Mouse (Mus musculus) midbrain, embryonic 16.5 days (tissue): ENCODE results near the gene Srpk3. TPM values are rescaled to one million over a fixed set of nuclear protein-coding genes. Genes with fewer than 3 reads are reported as not detected.

ENCODE experiments used
- ATAC-seq: fragments of 200-750 bp; cut with Nextera tagmentation; 2 replicates; pipeline ENCODE4 v1.8.0; 2017; ENCODE audit warnings: moderate TSS enrichment
- H3K27ac ChIP-seq: fragments of 300-500 bp; sonication (generic); 2 replicates; pipeline ENCODE4 v1.5.1; 2014; ENCODE audit warnings: mild to moderate bottlenecking, low read length, mixed read lengths
- H3K27me3 ChIP-seq: fragments of 300-500 bp; sonication (generic); 2 replicates; pipeline ENCODE4 v1.6.1; 2014; ENCODE audit warnings: low read depth, low read length, mixed read lengths; ENCODE audit not compliant: control insufficient read depth, insufficient read depth
- H3K36me3 ChIP-seq: fragments of 300-500 bp; sonication (generic); 2 replicates; pipeline ENCODE4 v1.6.1; 2014; ENCODE audit warnings: mild to moderate bottlenecking, low read length, moderate library complexity, mixed read lengths; ENCODE audit not compliant: control insufficient read depth, insufficient read depth
- H3K4me1 ChIP-seq: fragments of 300-500 bp; sonication (generic); 2 replicates; pipeline ENCODE4 v1.6.1; 2014; ENCODE audit warnings: mild to moderate bottlenecking, low read length, mixed read lengths; ENCODE audit not compliant: control insufficient read depth, insufficient read depth
- H3K4me2 ChIP-seq: fragments of 300-500 bp; sonication (generic); 2 replicates; pipeline ENCODE4 v1.6.1; 2014; ENCODE audit warnings: mild to moderate bottlenecking, low read length, mixed read lengths
- H3K4me3 ChIP-seq: fragments of 300-500 bp; sonication (generic); 2 replicates; pipeline ENCODE4 v1.5.1; 2014; ENCODE audit warnings: low read depth, mild to moderate bottlenecking, low read length, moderate library complexity, mixed read lengths
- H3K9ac ChIP-seq: fragments of 300-500 bp; sonication (generic); 2 replicates; pipeline ENCODE4 v1.6.1; 2014; ENCODE audit warnings: low read depth, low read length, mixed read lengths
- H3K9me3 ChIP-seq: fragments of 300-500 bp; sonication (generic); replicated peaks from 2 replicates; pipeline ENCODE4 v1.6.1; 2014; ENCODE audit warnings: mild to moderate bottlenecking, low read length, mixed read lengths; ENCODE audit not compliant: control insufficient read depth, poor library complexity, severe bottlenecking
- WGBS: fragments of 180-500 bp; shearing (Covaris S2); extraction: QIAGEN DNeasy Blood & Tissue Kit; methylation state at CpG from one replicate; pipeline ENCODE4 v1.1.7; 2014; 5-methylcytosine and 5-hydroxymethylcytosine counted together
- polyA plus RNA-seq: library from polyadenylated mRNA; unstranded; fragments of >200 nt; fragmentation: Nextera tagmentation; extraction: Ambion mirVana; gene quantifications from 2 replicates; pipeline ENCODE4 v1.2.1, GENCODE M21; 2015

Srpk3 gene
- polyA plus RNA-seq, 1 experiment from 2014 or later: 2.0 TPM

DNA sequence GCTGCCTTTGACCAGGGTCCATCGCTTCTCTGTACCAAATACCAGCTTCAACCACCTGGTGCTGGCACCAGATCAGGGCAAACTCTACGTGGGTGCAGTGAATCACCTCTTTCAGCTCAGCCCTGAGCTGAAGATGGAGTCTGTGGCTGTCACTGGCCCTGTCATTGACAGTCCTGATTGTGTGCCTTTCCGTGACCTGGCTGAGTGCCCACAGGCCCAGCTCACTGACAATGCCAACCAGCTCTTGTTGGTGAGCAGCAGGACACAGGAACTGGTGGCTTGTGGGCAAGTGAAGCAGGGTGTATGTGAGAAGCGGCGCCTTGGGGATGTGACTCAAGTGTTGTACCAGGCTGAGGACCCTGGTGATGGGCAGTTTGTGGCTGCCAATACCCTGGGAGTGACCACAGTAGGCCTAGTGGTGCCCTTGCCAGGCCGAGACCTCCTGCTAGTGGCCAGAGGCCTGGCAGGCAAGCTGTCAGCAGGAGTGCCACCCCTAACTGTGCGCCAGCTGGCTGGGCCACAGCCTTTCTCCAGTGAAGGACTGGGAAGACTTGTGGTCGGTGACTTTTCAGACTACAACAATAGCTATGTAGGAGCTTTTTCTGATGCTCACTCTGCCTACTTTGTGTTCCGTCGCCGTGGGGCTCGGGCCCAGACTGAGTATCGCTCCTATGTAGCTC is 15.5 kb upstream of the Srpk3 start:
- no peak for ATAC-seq
- no peak overlapping the region for H3K4me2 ChIP-seq
- H3K36me3 ChIP-seq: no peaks in the 10 kb centered on the region
- no peak overlapping the region for H3K27ac ChIP-seq
- no peaks in the 10 kb centered on the region for H3K4me1 ChIP-seq
- H3K9me3 ChIP-seq: no peaks in the 10 kb centered on the region
- WGBS: 74% methylated on average over 13 of the region's 13 CpGs
- no peak overlapping the region for H3K4me3 ChIP-seq
- H3K27me3 ChIP-seq: no peaks in the 10 kb centered on the region
- H3K9ac ChIP-seq: no peak overlapping the region

DNA sequence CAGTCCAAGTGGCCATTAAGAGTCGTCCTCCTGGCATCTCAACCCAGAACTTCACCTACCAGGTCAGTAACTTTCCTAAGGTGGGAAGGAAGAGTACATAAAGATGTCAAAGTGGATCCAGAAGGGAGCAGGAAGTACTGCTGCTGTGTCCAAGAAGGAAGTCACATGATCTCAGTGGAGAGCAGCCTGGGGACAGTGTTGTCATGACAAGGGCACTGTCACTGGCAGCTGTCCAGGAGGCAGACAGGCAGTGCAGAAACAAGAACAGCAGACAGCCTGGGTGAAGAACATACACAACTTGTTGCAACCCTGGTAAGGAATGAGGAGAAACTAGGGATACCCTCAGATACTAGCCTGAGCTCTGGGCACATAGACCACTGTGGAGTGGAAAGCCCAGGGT is 8.9 kb upstream of the Srpk3 start:
- no peak overlapping the region for H3K4me2 ChIP-seq
- no peaks in the 10 kb centered on the region for H3K4me1 ChIP-seq
- WGBS: 71% methylated on average over 1 of the region's 1 CpGs
- H3K27me3 ChIP-seq: no peaks in the 10 kb centered on the region
- no peaks in the 10 kb centered on the region for H3K36me3 ChIP-seq
- H3K9me3 ChIP-seq: no peaks in the 10 kb centered on the region
- no peak overlapping the region for H3K4me3 ChIP-seq
- H3K27ac ChIP-seq: no peak overlapping the region
- H3K9ac ChIP-seq: no peak overlapping the region
- no peak for ATAC-seq

DNA sequence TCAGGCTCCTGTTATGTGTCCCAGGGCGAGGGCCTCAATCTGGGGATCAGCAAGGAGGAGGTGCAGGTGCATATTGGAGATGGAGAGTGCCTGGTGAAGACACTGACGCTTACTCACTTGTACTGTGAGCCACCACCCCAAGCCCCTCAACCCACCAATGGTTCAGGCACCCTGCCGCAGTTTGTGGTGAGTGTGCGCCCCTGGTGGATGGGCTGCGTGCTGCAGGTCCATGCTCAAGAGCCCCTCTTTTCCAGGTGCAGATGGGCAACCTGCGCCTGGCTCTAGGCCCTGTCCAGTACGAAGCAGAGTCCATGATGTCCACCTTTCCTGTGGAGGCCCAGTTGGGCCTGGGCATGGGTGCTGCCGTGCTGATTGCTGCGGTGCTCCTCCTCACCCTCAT is 6.9 kb upstream of the Srpk3 start:
- Histone ChIP-seq H3K4me1 (no peaks in the 10 kb centered on the region), H3K4me2 (no peak overlapping the region), H3K9ac (no peak overlapping the region), H3K36me3 (no peaks in the 10 kb centered on the region), H3K9me3 (no peaks in the 10 kb centered on the region), H3K4me3 (no peak overlapping the region), H3K27me3 (no peaks in the 10 kb centered on the region), H3K27ac (no peak overlapping the region)
- no peak for ATAC-seq
- 54% methylated on average over 9 of the region's 9 CpGs for WGBS

DNA sequence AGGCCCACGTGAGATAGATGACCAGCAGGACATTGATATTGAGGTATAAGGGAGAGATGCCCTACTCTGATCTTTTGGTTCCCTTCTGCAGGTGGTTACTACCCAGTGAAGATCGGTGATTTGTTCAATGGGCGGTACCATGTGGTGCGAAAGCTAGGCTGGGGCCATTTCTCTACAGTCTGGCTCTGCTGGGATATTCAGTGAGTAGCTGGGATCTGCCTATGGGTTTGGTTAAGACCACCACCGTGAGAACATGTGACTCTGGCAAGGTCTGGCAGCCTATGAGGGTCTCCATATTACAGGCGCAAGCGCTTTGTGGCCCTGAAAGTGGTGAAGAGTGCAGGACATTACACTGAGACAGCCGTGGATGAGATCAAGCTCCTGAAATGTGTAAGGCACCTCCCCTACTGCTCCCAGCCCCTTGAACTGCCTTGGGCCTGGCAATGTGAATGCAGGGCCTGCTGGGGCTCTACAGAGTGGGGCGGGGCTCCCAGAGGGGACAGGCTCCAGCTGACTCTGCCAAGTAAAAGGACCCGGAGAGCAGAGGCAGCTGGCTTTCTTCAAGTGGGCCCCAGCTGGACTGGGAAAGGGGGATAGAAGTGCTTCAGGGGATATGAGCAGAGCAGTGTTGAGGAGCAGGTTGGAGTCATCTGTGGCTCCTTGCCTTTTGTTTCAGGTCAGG is 738 bp downstream of the Srpk3 start:
- no peaks in the 10 kb centered on the region; the same call in none of the 2 replicates for H3K36me3 ChIP-seq
- H3K27me3 ChIP-seq: no peaks in the 10 kb centered on the region
- H3K27ac ChIP-seq: no peak overlapping the region
- no peak overlapping the region for H3K4me3 ChIP-seq
- 71% methylated on average over 10 of the region's 10 CpGs for WGBS
- H3K4me2 ChIP-seq: no peak overlapping the region
- H3K9me3 ChIP-seq: no peaks in the 10 kb centered on the region
- no peak for ATAC-seq
- H3K4me1 ChIP-seq: no peaks in the 10 kb centered on the region
- no peak overlapping the region for H3K9ac ChIP-seq

DNA sequence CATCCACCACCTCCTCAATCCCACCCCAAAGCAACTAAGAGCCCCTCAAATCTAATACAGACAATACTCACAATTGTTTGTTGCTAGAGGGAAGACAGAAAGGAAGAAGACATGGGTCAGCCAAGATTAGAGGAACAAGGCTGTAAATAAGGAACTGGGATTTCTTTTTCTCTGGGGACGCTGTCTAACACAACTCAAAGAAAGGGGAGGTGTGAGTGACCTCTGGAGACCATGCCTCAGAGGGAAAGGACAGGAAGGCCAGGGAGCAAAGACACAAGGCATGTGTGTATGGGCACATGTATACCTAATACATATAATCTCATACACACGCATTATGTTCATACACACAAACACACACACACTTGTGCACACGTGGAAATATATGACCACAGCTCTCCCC is 8.0 kb downstream of the Srpk3 start:
- Histone ChIP-seq H3K4me1 (peaks cover 18% of the 10 kb centered on the region), H3K27me3 (no peaks in the 10 kb centered on the region), H3K4me2 (no peak overlapping the region), H3K9me3 (no peaks in the 10 kb centered on the region), H3K9ac (no peak overlapping the region), H3K4me3 (no peak overlapping the region), H3K36me3 (peaks cover 9% of the 10 kb centered on the region), H3K27ac (no peak overlapping the region)
- 86% methylated on average over 3 of the region's 3 CpGs for WGBS
- no peak for ATAC-seq

DNA sequence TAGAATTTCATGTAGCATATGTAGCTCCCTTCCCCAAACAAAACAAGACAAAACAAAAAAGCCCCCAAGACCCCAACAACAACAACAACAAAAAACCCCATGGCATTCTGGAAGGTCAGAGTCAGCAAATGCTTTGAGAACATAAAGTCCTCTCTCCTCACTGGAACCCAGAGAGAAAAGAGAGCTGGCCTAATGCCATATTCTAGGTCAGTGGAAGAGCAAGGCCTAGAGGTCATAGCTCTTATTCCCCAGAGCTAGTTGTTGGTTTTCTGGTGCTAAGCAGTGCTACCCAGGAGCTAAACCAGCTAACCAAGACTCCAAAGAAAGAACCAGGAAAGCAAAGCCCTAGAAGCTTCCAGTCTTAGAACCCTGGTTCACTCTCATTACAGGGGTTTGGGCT is 11.5 kb downstream of the Srpk3 start:
- H3K4me1 ChIP-seq: peaks cover 28% of the 10 kb centered on the region
- peak overlapping the region; percentile 57 for H3K4me3 ChIP-seq
- peak overlapping the region; percentile 68; the same call in 1 of the 2 replicates for H3K9ac ChIP-seq
- peak overlapping the region; percentile 74 for H3K4me2 ChIP-seq
- ATAC-seq: no peak
- no peaks in the 10 kb centered on the region for H3K27me3 ChIP-seq
- H3K36me3 ChIP-seq: peaks cover 5% of the 10 kb centered on the region; the same call in 1 of the 2 replicates
- peak overlapping the region; percentile 90; the same call in 1 of the 2 replicates for H3K27ac ChIP-seq
- H3K9me3 ChIP-seq: no peaks in the 10 kb centered on the region

DNA sequence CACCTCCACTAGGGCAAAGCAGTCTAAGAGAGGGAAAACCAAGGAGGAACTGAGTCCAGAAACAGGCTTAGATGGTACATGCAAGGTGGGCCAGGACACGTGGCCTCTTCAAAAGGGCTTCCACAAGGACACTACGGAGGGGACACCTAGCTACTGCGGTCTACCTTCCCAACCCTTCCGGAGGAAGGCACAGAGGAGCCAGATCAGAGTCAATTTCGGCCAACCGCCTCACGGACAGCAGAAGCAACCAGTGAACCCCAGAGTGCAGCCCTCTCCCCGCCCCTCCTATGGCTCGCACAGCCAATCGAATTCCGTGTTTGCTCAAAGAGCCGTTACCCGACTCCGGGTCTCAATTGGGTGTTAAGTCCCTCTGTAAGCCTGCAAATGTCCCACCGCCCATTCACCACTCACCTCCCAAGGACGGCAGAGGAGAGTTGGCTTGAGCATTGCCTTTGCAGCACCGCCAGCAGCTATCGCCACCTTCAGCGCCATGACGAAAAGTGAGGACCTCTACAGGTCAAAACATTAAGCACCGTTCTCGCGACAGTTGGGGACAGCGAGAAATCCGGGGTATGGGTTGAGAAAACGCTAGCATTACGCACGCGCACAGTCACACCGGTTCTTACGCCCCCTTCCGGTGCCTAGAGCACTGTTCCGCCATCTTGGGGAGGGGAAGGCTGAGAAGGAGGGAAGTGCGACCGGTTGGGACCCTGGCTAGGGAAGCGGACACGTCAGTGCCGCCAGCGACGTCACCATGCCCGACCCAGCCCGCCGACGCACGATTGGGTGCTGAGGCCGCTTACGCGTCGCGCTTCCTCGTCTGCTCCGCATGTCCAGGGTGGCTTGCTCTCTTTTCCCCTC is 12.4 kb downstream of the Srpk3 start, which contains the start of the genes Idh3g and Ssr4:
Idh3g (minus strand) TSS at position 534 of the 861 bp plus-strand sequence.
Ssr4 (plus strand) TSS at position 665 of the 861 bp plus-strand sequence.
- Histone ChIP-seq H3K4me1 (peaks cover 28% of the 10 kb centered on the region), H3K27me3 (no peaks in the 10 kb centered on the region), H3K9me3 (no peaks in the 10 kb centered on the region), H3K4me2 (peak within 1 kb of the TSS; percentile 74), H3K36me3 (peaks cover under 1% of the 10 kb centered on the region; the same call in 1 of the 2 replicates), H3K4me3 (peak within 1 kb of the TSS; percentile 57), H3K9ac (peak within 1 kb of the TSS; percentile 73), H3K27ac (peak within 1 kb of the TSS; percentile 90)
- peak; percentile 98 for ATAC-seq
- 15% methylated on average over 50 of the region's 52 CpGs for WGBS

DNA sequence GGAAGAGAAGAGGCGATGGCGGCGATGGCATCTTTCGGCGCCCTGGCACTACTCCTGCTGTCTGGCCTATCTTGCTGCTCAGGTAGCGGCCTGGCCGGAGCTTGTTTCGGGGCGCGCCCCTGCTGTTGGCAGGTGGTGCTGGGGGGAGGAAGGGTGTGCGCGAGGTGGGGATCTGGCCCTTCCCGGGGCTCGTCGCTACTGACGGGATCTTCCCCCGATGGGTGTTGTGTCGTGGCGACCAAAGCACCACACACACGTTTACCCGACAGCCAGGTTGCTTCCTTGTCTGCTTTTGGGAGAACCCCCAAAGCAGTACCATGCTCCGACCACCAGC is 13.0 kb downstream of the Srpk3 start:
- WGBS: 12% methylated on average over 17 of the region's 22 CpGs
- Histone ChIP-seq H3K36me3 (no peaks in the 10 kb centered on the region), H3K4me3 (peak overlapping the region; percentile 57), H3K4me2 (peak overlapping the region; percentile 67), H3K9me3 (no peaks in the 10 kb centered on the region), H3K9ac (peak overlapping the region; percentile 73), H3K27ac (peak overlapping the region; percentile 87), H3K4me1 (peaks cover 28% of the 10 kb centered on the region), H3K27me3 (no peaks in the 10 kb centered on the region)
- ATAC-seq: peak; percentile 46; the same call in 1 of the 2 replicates
